Mouse (Mus musculus) kidney, adult 2 months (tissue): ENCODE measurements at regions not wholly inside any gene's neighbourhood (a gene's known extent, or its start where the extent isn't known, plus 50 kb on each side); places are given as distances from the start of the nearest gene placed in this dataset.

Source experiments
- CTCF ChIP-seq: fragments of 200-500 bp; conservative IDR thresholded peaks from 2 replicates; pipeline ENCODE4 v1.5.1; 2011; ENCODE audit warnings: low read depth, mild to moderate bottlenecking, control low read depth, low read length, moderate library complexity, mixed read lengths; ENCODE audit not compliant: insufficient read depth, insufficient read length
- POLR2A ChIP-seq: fragments of 200-500 bp; IDR thresholded peaks from one replicate; pipeline ENCODE4 v1.6.1; 2011; ENCODE audit warnings: low read depth, low read length, control low read depth

DNA sequence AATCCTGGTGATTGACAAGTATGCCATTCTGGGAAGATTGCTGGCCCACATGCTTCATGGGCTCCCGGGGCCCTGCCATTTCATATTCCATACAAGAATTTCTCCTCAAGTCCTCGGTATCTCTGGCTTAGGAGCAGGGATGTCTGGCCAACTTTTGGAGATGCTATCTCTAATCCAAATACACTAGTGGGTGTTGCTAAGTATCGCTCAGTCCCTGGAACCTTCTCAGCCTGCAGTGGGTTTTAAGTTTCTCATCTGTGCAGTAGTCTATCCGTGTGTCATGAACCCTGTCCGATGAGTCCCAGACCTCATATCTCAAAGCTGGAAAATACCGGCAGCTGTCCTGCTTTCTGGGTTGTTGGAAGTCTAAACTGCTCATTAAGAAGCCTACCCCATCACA, 198.9 kb downstream of the Zfp36l1 start:
- TF ChIP-seq CTCF (no peak), POLR2A (no peak)
